Mouse (Mus musculus) bone marrow macrophage, adult 2 months (primary cell): ENCODE measurements around the gene Rab11fip5.

Source experiments
- CTCF ChIP-seq: IDR thresholded peaks from 2 replicates; pipeline ENCODE4 v1.5.1; 2012; ENCODE audit warnings: low read depth, mild to moderate bottlenecking, low read length, moderate library complexity
- POLR2A ChIP-seq: IDR thresholded peaks from 2 replicates; pipeline ENCODE4 v1.6.1; 2012; ENCODE audit warnings: mild to moderate bottlenecking, low read depth, low read length, borderline replicate concordance

GRCm38 (mm10) chr6:85304966-85305365 lies 69.5 kb downstream of the Rab11fip5 start:
- TF ChIP-seq POLR2A (no peak), CTCF (no peak)
